Mouse (Mus musculus): ENCODE measurements around the gene Wdr6.

DNA sequence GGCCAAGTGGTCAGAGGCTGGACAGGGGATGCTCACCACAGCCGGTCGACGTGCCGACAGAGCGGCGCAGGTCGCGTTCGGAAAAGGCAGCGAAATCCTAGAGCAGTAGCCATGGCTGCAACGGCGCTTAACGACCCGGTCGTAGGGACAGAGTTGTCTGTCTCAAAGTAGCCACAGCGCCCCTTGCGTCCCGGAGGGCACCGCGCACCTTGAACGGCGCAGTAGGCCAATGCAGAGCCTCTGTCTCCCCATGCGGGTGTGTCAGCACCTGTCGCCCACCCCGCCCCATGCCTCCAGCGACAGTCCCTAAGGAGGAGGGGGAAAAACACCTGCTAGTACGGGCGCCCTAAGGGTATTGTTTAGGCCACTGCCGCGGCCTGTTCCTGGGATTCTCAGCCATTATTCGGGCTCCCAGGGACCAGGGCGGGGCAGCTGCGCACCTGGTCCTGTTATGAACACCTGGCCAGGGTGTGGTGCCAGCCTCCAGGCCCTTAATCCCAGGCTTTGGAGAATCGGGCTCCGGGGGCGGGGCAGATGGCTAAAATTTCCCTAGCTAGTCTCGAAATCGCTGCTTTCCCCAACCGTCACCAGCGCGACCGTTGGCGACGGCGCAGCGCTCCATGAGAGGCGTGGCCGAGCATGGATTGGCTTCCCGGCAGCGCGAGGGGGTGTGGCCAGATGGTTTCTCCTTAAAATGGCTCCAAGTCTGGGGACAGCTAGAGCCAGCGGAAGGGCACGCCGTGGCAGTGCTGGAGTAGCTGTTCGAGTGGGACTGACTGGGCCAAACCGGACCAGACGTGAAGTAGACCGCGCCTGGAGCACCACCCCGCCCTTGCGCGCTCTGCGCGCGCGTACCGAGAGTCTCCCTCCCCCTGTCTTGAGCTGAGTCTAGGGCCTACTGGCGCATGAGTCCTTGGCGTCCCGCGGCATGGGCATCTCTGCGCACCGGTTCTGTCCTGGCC is 11.4 kb downstream of the Wdr6 start, which contains the start of gene Ndufaf3:
- TF ChIP-seq CTCF (IDR thresholded peaks at IDR 0.05) (no peak; the same call in none of the 2 replicates), POLR2A (IDR thresholded peaks at IDR 0.05; ENCODE audit: insufficient read depth, low read depth, low read length) (peak; percentile 99)
